Mouse (Mus musculus): ENCODE data around the gene Katnb1.

Gene Katnb1

GRCm38 (mm10) chr8:95080381-95081341, at the start of gene Katnb1:
Gene Katnb1 (plus strand): TSS chr8:95081186.
- DNase-seq (ENCODE audit: low read depth, low spot score) = peak; percentile 100

- peak; percentile 68 for DNase-seq (ENCODE audit: low read depth, low spot score)
These were observed 43.7 kb upstream of the Katnb1 start for GRCm38 (mm10) chr8:95037106-95037925.

- DNase-seq (ENCODE audit: low read depth, low spot score) = no peak
These were observed 38.9 kb upstream of the Katnb1 start for GRCm38 (mm10) chr8:95041883-95042784.

DNA sequence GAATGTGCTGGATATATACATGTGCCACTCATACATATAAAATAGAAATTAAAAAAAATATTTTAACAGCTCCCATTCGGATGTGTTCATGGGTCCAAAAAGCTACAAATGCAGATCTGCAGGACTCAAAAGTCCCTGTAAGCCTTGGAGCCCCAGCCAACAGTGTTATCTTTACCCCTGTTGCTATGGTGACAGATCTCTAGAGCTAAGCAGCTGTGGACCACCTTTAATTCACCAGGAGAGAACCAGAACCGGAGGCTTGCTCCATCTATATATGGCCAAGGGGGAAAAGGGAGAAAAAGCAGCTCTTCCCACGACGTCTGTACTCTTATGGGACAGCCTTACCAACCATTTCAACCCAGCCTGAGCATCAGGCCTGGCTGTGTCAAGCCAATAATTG, 36.2 kb upstream of the Katnb1 start:
- no peak for DNase-seq (ENCODE audit: low read depth, low spot score)

GRCm38 (mm10) chr8:95046982-95047381, 34.0 kb upstream of the Katnb1 start:
- DNase-seq (ENCODE audit: low read depth, low spot score) = no peak

GRCm38 (mm10) chr8:95047884-95048680, 32.9 kb upstream of the Katnb1 start:
- DNase-seq (ENCODE audit: low read depth, low spot score) = no peak

GRCm38 (mm10) chr8:95049636-95050035, 31.4 kb upstream of the Katnb1 start:
- no peak for DNase-seq (ENCODE audit: low read depth, low spot score)

GRCm38 (mm10) chr8:95054438-95054837, 26.5 kb upstream of the Katnb1 start:
- DNase-seq (ENCODE audit: low read depth, low spot score) = no peak

DNA sequence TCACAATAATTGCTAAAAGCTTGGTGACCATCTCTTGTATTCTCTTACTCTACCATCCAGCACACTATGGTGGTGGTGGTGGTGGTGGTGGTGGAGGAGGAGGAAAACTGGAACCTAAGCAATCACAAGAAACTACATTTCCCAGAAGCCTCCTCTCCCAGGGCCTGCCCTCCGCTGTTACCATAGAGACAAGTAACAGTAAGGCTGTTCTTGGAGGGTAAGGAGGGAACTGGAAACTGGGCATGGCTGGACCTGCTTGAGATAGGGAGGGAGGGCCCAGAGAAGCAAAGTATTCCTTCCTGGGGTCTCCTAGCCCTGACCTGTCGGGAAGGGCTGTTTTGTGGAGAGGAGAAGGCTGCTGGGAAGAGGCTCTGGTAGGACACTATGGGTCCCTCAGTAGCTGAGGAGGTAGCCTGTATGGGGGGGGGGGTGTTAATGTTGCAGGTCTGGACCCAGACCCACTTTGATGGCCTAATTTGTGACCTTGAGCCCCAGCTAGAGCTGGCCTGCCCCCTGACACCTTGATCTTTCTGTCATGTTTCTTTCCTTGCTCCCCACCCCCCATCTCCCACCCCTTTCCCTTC, 26.0 kb upstream of the Katnb1 start, which contains the start of gene Drc7:
Gene Drc7 (plus strand): TSS at position 177 of the 584 bp plus-strand sequence.
- DNase-seq (ENCODE audit: low read depth, low spot score) = peak; percentile 26

DNA sequence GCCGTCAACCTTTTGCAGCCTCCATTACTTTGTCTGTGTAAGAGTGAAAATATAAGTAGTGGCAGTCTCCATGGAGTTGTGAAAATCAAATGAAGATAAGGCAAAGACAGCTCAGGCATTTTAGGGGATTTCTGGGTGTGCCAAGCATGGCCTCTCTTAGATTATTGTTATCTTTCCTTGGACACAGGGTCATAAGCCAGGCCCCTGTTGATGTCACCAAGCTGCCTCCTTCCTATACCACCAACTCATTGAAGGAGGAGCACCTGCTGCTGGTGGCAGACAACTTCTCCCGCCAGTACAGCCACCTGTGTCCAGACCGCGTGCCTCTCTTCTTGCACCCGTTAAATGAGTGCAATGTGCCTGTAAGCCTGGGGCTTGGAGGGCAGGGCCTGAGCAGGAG, 24.6 kb upstream of the Katnb1 start:
- no peak for DNase-seq (ENCODE audit: low read depth, low spot score)

DNA sequence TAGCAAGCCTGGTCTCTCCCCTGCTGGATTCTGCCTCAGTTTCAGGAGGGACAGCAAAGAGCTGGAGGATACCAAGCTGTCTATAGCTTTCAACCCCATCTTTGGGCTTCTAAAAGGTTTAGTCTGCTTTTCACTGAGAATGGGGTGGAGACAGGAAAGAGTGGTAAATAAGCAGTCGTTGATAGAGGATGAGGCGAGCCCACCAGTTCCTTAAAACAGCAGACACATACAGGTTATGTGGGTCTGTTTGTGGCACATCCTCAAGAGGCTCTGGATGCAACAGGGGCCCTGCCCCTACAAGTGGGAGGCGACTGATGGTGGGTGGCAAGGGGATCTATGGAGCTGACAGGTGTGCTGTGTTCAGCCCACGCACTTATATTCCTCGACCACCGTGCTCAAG, 22.3 kb upstream of the Katnb1 start:
- no peak for DNase-seq (ENCODE audit: low read depth, low spot score)

- DNase-seq (ENCODE audit: low read depth, low spot score) = no peak
These were observed 21.0 kb upstream of the Katnb1 start for GRCm38 (mm10) chr8:95059812-95060533.

DNA sequence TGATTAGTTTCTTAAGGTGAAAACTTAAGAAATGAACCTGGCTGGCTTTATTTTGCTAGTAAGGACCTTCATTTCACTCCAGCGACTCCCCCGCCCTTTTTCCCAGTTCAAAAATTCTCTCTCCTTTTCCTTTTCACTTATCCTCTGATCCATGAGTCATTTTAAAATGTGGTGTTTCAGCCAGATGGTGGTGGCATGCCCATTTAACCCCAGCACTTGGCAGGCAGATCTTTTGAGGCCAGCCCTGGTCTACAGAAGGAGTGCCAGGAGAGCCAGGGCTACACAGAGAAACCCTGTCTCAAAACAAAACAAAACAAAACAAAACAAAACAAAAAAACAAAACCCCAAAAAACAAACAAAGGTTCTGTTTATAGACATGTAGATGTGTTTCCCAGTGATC, 16.5 kb upstream of the Katnb1 start:
- DNase-seq (ENCODE audit: low read depth, low spot score) = no peak

GRCm38 (mm10) chr8:95067582-95067981, 13.4 kb upstream of the Katnb1 start:
- peak; percentile 10 for DNase-seq (ENCODE audit: low read depth, low spot score)

- DNase-seq (ENCODE audit: low read depth, low spot score) = no peak
These were observed 5.5 kb upstream of the Katnb1 start for GRCm38 (mm10) chr8:95075504-95075903.

DNA sequence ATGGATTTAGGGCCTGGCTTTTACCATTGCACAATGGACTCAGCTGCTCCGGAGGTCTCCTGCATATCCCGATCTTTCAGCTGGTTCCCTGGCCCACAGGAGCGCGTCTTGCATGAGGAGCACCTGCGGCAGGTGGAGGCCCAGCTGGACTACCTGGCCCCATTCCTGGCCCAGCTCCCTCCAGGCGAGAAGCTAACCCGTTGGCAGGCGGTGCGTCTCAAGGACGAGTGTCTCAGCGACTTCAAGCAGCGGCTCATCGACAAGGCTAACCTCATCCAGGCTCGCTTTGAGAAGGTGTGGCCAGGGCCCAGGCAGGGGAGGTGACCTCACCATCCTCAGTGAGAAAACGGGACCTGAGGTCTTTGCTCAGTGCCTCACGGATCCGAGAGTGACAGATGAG, 4.8 kb upstream of the Katnb1 start:
- DNase-seq (ENCODE audit: low read depth, low spot score) = no peak

- no peak for DNase-seq (ENCODE audit: low read depth, low spot score)
These were observed 2.9 kb upstream of the Katnb1 start for GRCm38 (mm10) chr8:95078055-95078454.

- no peak for DNase-seq (ENCODE audit: low read depth, low spot score)
These were observed 1.7 kb upstream of the Katnb1 start for GRCm38 (mm10) chr8:95079305-95079704.

DNA sequence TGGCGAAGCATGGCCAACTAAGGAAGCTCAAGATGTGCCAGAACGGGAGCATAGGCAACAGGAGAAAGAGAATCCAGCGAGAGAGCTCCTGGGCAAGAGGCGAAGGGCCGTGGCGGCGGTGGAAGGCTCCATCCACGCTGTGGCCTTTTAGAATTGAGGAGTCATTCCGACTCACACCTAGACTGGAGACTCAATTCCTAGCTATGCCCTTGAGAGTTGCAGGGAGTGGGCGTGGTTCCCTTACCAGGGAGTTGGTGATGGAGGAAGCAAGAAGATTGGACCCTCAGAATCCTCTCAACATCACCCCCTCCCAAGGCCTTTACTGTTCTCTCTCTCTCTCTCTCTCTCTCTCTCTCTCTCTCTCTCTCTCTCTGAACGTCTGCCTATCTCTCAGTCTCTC, 664 bp downstream of the Katnb1 start:
- DNase-seq (ENCODE audit: low read depth, low spot score) = no peak

All from telencephalon, adult 2 months (tissue).